Mouse (Mus musculus) testis, adult 2 months (tissue): ENCODE data around the gene Tsacc.

Source experiments
- CTCF ChIP-seq: fragments of 200-500 bp; IDR thresholded peaks from 2 replicates; pipeline ENCODE4 v1.5.1; 2012; ENCODE audit warnings: low read depth, mild to moderate bottlenecking, inconsistent platforms, low read length, moderate library complexity; ENCODE audit not compliant: control insufficient read depth, insufficient read depth, insufficient replicate concordance
- POLR2A ChIP-seq: fragments of 200-500 bp; IDR thresholded peaks from 2 replicates; pipeline ENCODE4 v1.6.1; 2012; ENCODE audit warnings: low read depth, mild to moderate bottlenecking, inconsistent platforms, low read length, moderate library complexity; ENCODE audit not compliant: control insufficient read depth

DNA sequence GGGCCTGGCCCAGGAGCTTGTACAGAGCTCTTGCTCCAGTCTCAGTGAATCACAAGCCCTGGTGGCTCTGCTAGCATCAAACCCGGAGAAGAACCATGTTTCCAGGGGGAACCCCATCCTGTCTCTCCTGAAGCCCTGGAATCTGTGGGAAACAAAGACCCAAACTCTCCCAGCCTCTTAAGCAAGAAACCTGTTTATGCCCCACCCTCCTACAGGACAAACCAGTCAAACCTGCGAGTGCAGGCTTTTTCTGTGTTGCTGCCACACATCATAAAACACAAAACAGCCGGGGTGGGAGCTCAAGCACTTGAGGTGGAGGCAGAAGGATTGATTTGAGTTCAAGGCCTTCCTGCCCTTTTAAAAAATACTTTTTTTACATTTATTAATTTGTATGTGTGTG, 34.5 kb downstream of the Tsacc start:
- TF ChIP-seq CTCF = no peak
- no peak for TF ChIP-seq POLR2A
